Mouse (Mus musculus) olfactory bulb, adult 2 months (tissue): ENCODE data around the gene Dydc2. TPM values are rescaled to one million over a fixed set of nuclear protein-coding genes. Genes with fewer than 3 reads are reported as not detected.

Experiments used
- H3K27ac ChIP-seq: fragments of 200-500 bp; 2 replicates; pipeline ENCODE4 v1.5.1; 2012; ENCODE audit warnings: low read depth, low read length; ENCODE audit not compliant: insufficient read depth
- H3K4me1 ChIP-seq: fragments of 200-500 bp; 2 replicates; pipeline ENCODE4 v1.6.1; 2012; ENCODE audit warnings: low read length; ENCODE audit not compliant: control insufficient read depth, insufficient read depth
- H3K4me3 ChIP-seq: fragments of 200-500 bp; 2 replicates; pipeline ENCODE4 v1.5.1; 2012; ENCODE audit warnings: mild to moderate bottlenecking, low read depth, low read length, moderate library complexity; ENCODE audit not compliant: insufficient read depth
- CTCF ChIP-seq: fragments of 200-500 bp; IDR thresholded peaks from 2 replicates; pipeline ENCODE4 v1.5.1; 2012; ENCODE audit warnings: low read depth, mild to moderate bottlenecking, low read length, moderate library complexity; ENCODE audit not compliant: insufficient read depth
- POLR2A ChIP-seq: fragments of 200-500 bp; IDR thresholded peaks from 2 replicates; pipeline ENCODE4 v1.6.1; 2012; ENCODE audit warnings: mild to moderate bottlenecking, low read depth, low read length, moderate library complexity; ENCODE audit not compliant: insufficient read depth
- WGBS: fragments of 180-500 bp; shearing (Covaris S2); methylation state at CpG from one replicate; pipeline ENCODE4 v1.1.7; 2018; 5-methylcytosine and 5-hydroxymethylcytosine counted together
- polyA plus RNA-seq: library from polyadenylated mRNA; stranded (reverse); fragments of >200 nt; gene quantifications from 2 replicates; pipeline ENCODE4 v1.2.4, GENCODE M21; 2012; ENCODE audit warnings: low replicate concordance; ENCODE audit not compliant: missing spikeins, insufficient read depth, insufficient read length

Gene Dydc2
- polyA plus RNA-seq, 1 experiment: not detected

DNA sequence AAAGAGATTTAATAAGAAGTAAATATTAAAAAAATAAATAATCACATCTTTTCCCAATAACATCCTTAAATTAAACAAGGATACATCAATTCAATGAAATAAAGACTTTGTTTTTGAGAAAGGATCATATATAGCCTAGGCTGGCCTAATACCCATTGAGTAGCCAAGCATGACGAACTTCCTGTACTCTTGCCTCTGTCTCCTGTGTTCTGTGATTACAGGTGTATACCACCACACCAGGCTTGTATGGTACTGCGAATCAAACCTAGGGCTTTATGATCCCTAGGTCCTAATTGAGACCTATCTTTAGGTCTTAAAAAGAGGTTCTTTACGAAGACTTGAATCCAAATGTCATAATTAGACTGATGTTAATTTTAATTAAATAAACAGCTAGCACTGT lies 47.8 kb downstream of the Dydc2 start:
- Histone ChIP-seq H3K4me3 (no peak overlapping the region), H3K27ac (no peak overlapping the region), H3K4me1 (no peaks in the 10 kb centered on the region)
- 90% methylated on average over 3 of the region's 3 CpGs for WGBS
- TF ChIP-seq CTCF: no peak
- no peak for TF ChIP-seq POLR2A

DNA sequence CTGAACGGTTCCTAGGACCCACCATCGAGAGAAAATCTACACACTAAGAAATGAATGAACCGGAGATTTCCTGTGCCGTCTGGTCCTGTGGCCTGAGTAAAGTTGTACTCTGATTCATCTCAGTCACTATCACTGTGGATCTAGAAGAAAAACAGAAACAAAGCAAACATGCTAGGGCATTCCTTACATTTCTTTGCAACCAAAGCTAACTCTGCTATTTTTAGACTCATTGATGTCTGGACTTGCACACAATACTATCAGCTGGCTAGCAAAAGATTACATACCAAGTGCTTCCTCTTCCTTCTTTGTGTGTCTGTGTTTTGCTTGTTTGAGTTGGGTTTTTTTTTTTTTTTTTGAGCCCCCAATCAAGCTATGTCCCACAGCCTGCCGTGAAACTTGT lies 51.5 kb downstream of the Dydc2 start:
- TF ChIP-seq CTCF (no peak), POLR2A (no peak)
- 85% methylated on average over 5 of the region's 5 CpGs for WGBS
- H3K4me1 ChIP-seq: 0 out of 2 replicates have a peak, but pooled peaks cover 2% of the 10 kb centered on the region
- no peak overlapping the region for H3K4me3 ChIP-seq
- H3K27ac ChIP-seq: no peak overlapping the region

DNA sequence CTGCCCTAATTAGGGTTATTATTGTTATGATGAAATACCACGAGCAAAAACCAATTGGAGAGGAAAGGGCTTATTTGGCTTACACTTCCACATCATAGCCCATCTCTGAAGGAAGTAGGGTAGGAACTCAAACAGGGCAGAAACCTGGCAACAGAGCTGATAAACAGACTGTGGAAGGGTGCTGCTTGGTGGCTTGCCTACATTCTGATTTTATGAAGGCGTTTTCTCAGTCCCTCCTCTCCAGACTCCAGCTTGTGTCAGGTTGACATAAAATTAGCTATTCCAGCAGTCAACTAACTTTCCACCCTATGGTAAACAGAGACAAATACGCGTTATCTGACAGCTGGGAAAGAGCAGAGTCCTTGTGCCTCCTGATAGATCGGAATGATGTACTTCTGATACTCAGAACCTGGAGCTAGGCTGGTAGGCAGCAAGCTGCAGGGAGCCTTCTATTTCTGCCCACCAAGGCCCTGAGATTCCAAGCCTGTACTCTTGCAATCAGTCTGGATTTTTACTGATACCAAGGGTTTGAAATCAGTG lies 54.2 kb downstream of the Dydc2 start:
- 0 out of 2 replicates have a peak, but pooled peaks cover 2% of the 10 kb centered on the region for H3K4me1 ChIP-seq
- H3K27ac ChIP-seq: no peak overlapping the region
- WGBS: 61% methylated on average over 5 of the region's 5 CpGs
- no peak overlapping the region for H3K4me3 ChIP-seq
- TF ChIP-seq POLR2A: no peak
- TF ChIP-seq CTCF: no peak

DNA sequence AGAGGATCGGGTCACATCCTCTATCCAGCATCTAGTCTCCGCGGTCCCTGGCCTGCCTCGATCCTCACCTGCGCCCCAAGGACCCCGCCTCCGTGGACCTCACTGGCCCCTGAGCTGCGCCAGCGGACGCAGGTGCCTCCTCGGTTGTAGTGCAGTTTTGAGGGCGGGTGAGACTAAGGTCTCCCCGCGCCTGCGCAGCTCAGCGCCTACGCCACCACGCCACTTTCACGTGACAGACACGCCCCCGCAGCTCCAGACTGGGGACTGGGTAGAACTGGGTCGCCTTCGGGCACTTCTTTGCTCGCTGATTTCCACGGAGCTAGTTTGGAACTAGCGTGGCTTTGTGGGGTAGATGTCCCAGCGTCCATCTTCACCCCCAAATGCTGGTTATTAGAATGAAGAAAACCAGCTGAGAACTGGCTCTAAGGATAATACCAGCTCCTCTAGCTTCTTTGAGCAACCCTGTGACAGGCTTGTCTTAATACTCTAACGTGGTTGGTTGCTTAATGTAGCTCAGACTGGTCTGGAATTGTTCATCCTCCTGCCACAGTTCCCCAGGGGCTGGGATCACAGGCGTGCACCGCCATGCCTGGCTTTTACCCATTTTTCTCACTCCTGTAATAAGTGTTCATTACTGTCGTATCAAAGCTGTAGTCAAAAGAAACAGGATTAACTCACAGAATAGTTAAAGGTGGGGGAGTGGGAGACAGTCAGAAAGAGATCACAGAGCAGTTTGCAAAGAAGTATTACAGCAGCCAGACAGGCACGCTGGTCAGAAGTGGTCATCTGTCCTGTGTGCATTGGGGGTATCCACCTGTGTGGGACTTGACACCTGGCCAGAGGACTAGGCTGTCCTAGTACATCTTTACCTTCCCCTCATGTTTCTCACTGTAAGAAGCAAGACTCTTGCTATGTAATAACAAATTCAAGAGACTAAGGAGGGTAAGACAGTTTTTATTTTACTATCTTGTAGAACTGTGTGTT lies 55.1 kb downstream of the Dydc2 start, which contains the start of gene Fam213a:
Gene Fam213a (minus strand): TSS at position 159 of the 984 bp plus-strand sequence.
- 1% methylated on average over 32 of the region's 32 CpGs for WGBS
- peak within 1 kb of the TSS; percentile 70 for H3K27ac ChIP-seq
- peak within 1 kb of the TSS; percentile 73 for H3K4me3 ChIP-seq
- TF ChIP-seq POLR2A (peak; percentile 84), CTCF (no peak)
- 0 out of 2 replicates have a peak, but pooled peaks cover 2% of the 10 kb centered on the region for H3K4me1 ChIP-seq

DNA sequence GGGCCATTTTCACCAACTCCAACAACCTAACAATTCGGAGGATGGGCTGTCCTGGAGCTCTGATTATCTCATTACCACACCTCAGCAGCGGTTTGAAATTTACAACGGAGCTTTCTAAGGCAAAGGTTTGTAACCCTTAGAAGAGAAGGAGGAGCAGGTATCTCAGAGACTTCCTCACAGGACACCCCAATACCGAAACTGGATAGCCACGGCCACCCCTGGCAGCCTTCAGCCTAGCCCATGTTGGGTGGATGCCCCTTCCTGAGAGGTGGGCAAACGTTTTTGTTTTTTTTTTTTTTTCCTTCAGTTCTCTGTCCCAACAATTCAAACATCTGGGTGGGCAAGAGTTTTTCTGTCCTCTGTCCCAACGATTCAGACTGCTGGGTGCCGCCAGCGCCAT lies 55.9 kb downstream of the Dydc2 start:
- TF ChIP-seq CTCF (no peak), POLR2A (no peak)
- WGBS: 11% methylated on average over 9 of the region's 9 CpGs
- Histone ChIP-seq H3K4me3 (peak overlapping the region; percentile 73), H3K27ac (no peak overlapping the region), H3K4me1 (0 out of 2 replicates have a peak, but pooled peaks cover 2% of the 10 kb centered on the region)

DNA sequence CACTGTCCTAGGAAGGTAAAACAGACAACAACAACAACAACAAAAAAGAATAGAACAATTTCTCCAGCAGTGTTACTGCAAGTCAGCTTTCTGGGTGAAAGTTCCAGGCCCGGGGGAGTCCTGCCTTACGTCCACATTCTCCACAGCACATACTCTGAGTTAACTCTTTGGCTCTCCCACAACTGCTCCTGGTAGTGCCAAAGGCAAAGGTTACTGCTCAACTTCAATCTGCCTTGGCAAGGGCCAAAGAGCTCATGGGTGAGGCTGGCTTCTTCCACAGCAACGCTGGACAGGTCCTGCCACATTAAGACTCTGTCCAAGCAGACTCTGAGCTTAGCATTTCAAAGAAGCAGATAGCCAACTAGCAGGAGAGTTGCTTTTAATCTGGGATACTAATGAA lies 57.1 kb downstream of the Dydc2 start:
- H3K27ac ChIP-seq: no peak overlapping the region
- 86% methylated on average over 3 of the region's 3 CpGs for WGBS
- H3K4me3 ChIP-seq: no peak overlapping the region
- 0 out of 2 replicates have a peak, but pooled peaks cover 8% of the 10 kb centered on the region for H3K4me1 ChIP-seq
- TF ChIP-seq POLR2A (no peak), CTCF (no peak)

DNA sequence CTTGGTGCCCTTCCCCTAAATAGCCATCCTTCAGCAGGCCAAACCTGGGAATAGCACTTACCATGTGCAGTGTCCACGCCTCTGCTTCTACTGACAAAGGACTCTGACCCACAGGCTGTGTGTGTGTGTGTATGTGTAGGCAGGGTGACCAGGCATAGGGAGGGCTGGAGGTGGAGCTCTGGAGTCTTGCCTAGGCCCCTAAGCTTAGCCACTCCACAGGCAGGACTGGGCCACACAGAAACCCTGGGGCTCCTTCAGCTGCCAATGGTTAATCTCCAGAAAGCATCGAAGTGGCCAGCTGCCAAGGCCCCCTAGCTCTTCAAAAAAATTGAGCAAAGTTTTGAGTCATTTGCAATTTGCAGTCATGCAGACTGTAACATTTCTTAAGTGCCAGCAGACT lies 60.9 kb downstream of the Dydc2 start:
- no peak overlapping the region for H3K27ac ChIP-seq
- no peak overlapping the region for H3K4me3 ChIP-seq
- no peak for TF ChIP-seq CTCF
- no peak for TF ChIP-seq POLR2A
- peaks cover 15% of the 10 kb centered on the region for H3K4me1 ChIP-seq
- 69% methylated on average over 2 of the region's 2 CpGs for WGBS

DNA sequence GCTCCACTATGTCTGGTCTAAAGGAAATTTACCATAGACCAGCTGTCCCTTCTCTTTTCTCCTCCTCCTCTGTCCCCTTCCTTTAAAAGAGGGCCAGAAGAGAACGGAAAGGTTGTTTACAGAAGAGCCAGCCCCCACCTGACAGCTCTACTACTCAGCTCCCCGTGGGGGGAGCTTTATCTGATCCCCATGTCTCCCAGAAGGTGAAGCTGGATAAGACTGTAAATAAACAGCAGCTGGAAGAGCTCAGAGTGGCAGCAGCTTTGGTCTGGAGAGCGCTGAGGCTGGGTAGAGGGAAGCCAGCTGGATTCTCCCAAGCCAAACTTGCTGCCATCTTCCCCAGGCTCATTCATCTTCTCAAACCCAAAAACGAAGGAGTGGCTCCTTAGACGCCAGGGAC lies 61.4 kb downstream of the Dydc2 start:
- Histone ChIP-seq H3K4me1 (peaks cover 13% of the 10 kb centered on the region), H3K27ac (no peak overlapping the region), H3K4me3 (no peak overlapping the region)
- WGBS: 73% methylated on average over 5 of the region's 5 CpGs
- no peak for TF ChIP-seq CTCF
- TF ChIP-seq POLR2A: no peak

DNA sequence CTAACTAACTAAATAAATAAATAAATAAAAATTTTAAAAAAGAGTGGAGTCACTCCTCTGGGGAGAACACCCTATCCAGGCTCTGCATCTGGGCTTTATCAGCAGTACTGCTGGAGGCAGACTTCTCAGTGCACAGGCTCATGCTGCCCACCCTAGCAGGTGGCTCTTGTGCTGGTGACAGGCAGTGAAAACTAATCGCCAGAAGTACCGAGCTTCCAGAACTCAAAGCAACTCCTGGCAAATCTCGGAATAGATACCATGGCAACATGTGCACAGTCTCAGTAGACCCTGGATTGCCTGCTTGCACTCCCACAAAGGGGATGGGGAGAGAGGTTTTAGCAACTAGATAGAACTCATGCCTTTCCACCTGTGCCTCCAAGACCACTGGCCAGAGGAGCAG lies 62.1 kb downstream of the Dydc2 start:
- H3K4me3 ChIP-seq: no peak overlapping the region
- WGBS: 44% methylated on average over 3 of the region's 3 CpGs
- TF ChIP-seq CTCF (no peak), POLR2A (no peak)
- H3K27ac ChIP-seq: no peak overlapping the region
- H3K4me1 ChIP-seq: peaks cover 13% of the 10 kb centered on the region
